Mouse (Mus musculus): ENCODE measurements around the gene Serpina1e.
"Not testable (repeated sequence)": the region's sequence is repeated elsewhere in the genome, so short reads cannot be mapped to it uniquely, and the experiment has no call there.

Gene Serpina1e

GRCm38 (mm10) chr12:103962337-103962736 lies 3.6 kb upstream of the Serpina1e start:
- DNase-seq = no peak

GRCm38 (mm10) chr12:103961716-103962115 lies 2.9 kb upstream of the Serpina1e start:
- DNase-seq = no peak

- not testable (repeated sequence) for DNase-seq
Observed at GRCm38 (mm10) chr12:103956555-103956954, 2.2 kb downstream of the Serpina1e start.

DNA sequence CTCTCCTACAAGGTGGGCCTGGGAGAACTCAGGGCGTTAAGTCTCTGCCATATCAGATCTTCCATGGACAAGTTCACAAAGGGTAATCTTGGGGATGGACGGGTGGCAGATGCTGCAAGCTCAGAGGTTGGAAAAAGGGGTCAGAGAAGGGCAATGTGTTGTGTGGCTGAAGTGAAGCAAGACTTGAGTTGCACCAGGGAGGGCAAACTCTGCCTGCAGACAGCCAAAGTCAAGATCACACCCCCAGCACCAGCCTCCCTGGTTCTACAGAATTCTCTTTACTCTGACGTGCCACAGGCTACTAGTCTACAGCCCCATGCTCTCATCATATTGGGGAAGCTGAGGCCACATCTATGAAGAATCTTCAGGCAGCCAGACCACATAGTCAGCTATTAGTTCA lies 5.8 kb downstream of the Serpina1e start:
- DNase-seq = not testable (repeated sequence)

GRCm38 (mm10) chr12:103946243-103946642 lies 12.5 kb downstream of the Serpina1e start:
- no peak for DNase-seq

DNA sequence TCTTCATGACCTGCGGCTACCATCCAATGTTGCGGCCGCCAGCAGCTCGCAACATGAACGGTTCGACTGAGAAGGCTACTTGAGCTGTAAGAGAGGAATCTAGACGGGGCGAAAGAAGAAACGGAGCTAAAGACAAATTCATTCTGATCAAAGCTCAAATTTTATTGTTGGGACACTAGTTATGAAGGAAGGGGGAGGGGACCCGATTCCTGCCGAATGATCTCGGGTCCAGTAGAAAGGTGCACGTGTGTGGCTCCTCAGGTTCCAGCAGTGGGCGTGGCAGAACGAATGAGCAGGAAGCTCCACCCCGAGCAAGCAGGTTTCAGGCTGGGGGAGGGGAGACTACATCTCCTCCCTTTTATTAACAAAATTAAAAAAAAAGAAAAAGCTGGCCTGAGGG lies 49.6 kb downstream of the Serpina1e start:
- not testable (repeated sequence) for DNase-seq

- DNase-seq = not testable (repeated sequence)
Observed at GRCm38 (mm10) chr12:103907746-103908145, 51.0 kb downstream of the Serpina1e start.

GRCm38 (mm10) chr12:103904837-103905340 lies 53.9 kb downstream of the Serpina1e start, which contains the start of gene Serpina1c:
Gene Serpina1c (minus strand): TSS chr12:103904887.
- not testable (repeated sequence) for DNase-seq

- DNase-seq = peak; percentile 3
Observed at GRCm38 (mm10) chr12:103901929-103902328, 56.8 kb downstream of the Serpina1e start.

Data from lung, postnatal 14 days (tissue).